ENCODE assay signal across 14 mouse cellular contexts in genomic region chr6:129425812-129426211, GRCm38 (mm10). TPM values are rescaled to one million over a fixed set of nuclear protein-coding genes. Genes with fewer than 3 reads are reported as not detected.
DNase-seq lines count a peak whose midpoint lies in the region; ATAC-seq and TF ChIP-seq lines count a peak whose summit lies in the region.
"Had no signal": no experiment of that assay in that cellular context is flagged by ENCODE, and none has a peak within 500 bp of the region (broad histone marks: within the 10 kb centered on the region; RNA-seq: fewer than 3 reads in every experiment).

No protein-coding gene starts in this region.

- peak; percentile 10 for DNase-seq in limb, embryonic 14.5 days (ENCODE audit: low spot score)
- no peak for DNase-seq in limb, embryonic 10.5 days (ENCODE audit: low spot score)
- DNase-seq in heart, postnatal 10 days, result peak; percentile 50 to 63
- DNase-seq in liver, embryonic 13.5 days, result no peak
- no peak for DNase-seq in urinary bladder, postnatal 10 days (ENCODE audit: low spot score)
- DNase-seq in hindbrain, postnatal 0 days (ENCODE audit: low spot score), result no peak
- no peak for DNase-seq in frontal cortex, postnatal 14 days (ENCODE audit: low spot score in 2 of 2)
- DNase-seq: layer of hippocampus, adult 9-11 months; right cerebral cortex, adult 18-20 months had no signal

- H3K27me3 ChIP-seq in limb, embryonic 14.5 days (ENCODE audit: control insufficient read depth, insufficient read depth, low read length), result no peaks in the 10 kb centered on the region
- no peaks in the 10 kb centered on the region for H3K27me3 ChIP-seq in limb, embryonic 10.5 days (ENCODE audit: low read depth, poor library complexity, severe bottlenecking)
- no peaks in the 10 kb centered on the region for H3K27me3 ChIP-seq in liver, embryonic 13.5 days
- H3K27me3 ChIP-seq in hindbrain, postnatal 0 days (ENCODE audit: insufficient read depth, low read length), result no peaks in the 10 kb centered on the region
- H3K27me3 ChIP-seq: CH12.LX; midbrain, embryonic 15.5 days had no signal

- 23% methylated on average over 5 of the region's 5 CpGs for WGBS in limb, embryonic 14.5 days
- 43% methylated on average over 5 of the region's 5 CpGs for WGBS in limb, embryonic 10.5 days
- WGBS in liver, embryonic 13.5 days (ENCODE audit: insufficient replicate concordance), result 12% methylated on average over 5 of the region's 5 CpGs
- 45% methylated on average over 5 of the region's 5 CpGs for WGBS in olfactory bulb, adult 2 months
- 45% methylated on average over 5 of the region's 5 CpGs for WGBS in hindbrain, postnatal 0 days

- no peak for TF ChIP-seq POLR2A in limb, embryonic 14.5 days (IDR thresholded peaks at IDR 0.05; ENCODE audit: borderline replicate concordance, extremely low read depth, insufficient read depth, insufficient read length)
- TF ChIP-seq POLR2A in olfactory bulb, adult 2 months (IDR thresholded peaks at IDR 0.05; ENCODE audit: insufficient read depth, low read depth, low read length), result no peak

- H3K36me3 ChIP-seq in limb, embryonic 14.5 days (ENCODE audit: control insufficient read depth, insufficient read depth, low read length), result no peaks in the 10 kb centered on the region
- no peaks in the 10 kb centered on the region for H3K36me3 ChIP-seq in limb, embryonic 10.5 days
- no peaks in the 10 kb centered on the region for H3K36me3 ChIP-seq in liver, embryonic 13.5 days
- no peaks in the 10 kb centered on the region for H3K36me3 ChIP-seq in hindbrain, postnatal 0 days (ENCODE audit: insufficient read depth, low read length)
- H3K36me3 ChIP-seq: midbrain, embryonic 15.5 days had no signal

- no peak overlapping the region for H3K4me2 ChIP-seq in limb, embryonic 14.5 days (replicated peaks; ENCODE audit: low read depth, low read length, severe bottlenecking)
- H3K4me2 ChIP-seq in liver, embryonic 13.5 days, result no peak overlapping the region
- H3K4me2 ChIP-seq in hindbrain, postnatal 0 days (ENCODE audit: low read depth, low read length), result no peak overlapping the region
- H3K4me2 ChIP-seq: midbrain, embryonic 15.5 days had no signal

- no peak for TF ChIP-seq CTCF in olfactory bulb, adult 2 months (IDR thresholded peaks at IDR 0.05; ENCODE audit: insufficient read depth, low read depth, low read length)
- TF ChIP-seq CTCF in hindbrain, postnatal 0 days (IDR thresholded peaks at IDR 0.05; ENCODE audit: low read depth), result no peak

- H3K9me3 ChIP-seq in limb, embryonic 14.5 days (ENCODE audit: control insufficient read depth, low read length), result no peaks in the 10 kb centered on the region
- H3K9me3 ChIP-seq in limb, embryonic 10.5 days (replicated peaks), result no peaks in the 10 kb centered on the region
- H3K9me3 ChIP-seq in liver, embryonic 13.5 days (replicated peaks), result no peaks in the 10 kb centered on the region
- no peaks in the 10 kb centered on the region for H3K9me3 ChIP-seq in hindbrain, postnatal 0 days (ENCODE audit: low read length)
- H3K9me3 ChIP-seq: midbrain, embryonic 15.5 days had no signal

- no peak overlapping the region for H3K4me3 ChIP-seq in limb, embryonic 14.5 days (replicated peaks; ENCODE audit: low read length)
- no peak overlapping the region for H3K4me3 ChIP-seq in limb, embryonic 10.5 days
- no peak overlapping the region for H3K4me3 ChIP-seq in liver, embryonic 13.5 days (replicated peaks)
- no peak overlapping the region for H3K4me3 ChIP-seq in olfactory bulb, adult 2 months (ENCODE audit: insufficient read depth, low read depth, low read length)
- H3K4me3 ChIP-seq in hindbrain, postnatal 0 days (ENCODE audit: low read length), result no peak overlapping the region
- H3K4me3 ChIP-seq: midbrain, embryonic 15.5 days had no signal

- intact Hi-C loops in heart, postnatal 10 days (cut with DNase I), result loop anchor here (2.0 kb wide), 1 partner anchor 23 kb away; no protein-coding TSS in a partner anchor

- no peak for ATAC-seq in limb, embryonic 14.5 days (ENCODE audit: low FRiP score, low read depth)
- peak; percentile 13; the same call in 1 of the 2 replicates for ATAC-seq in liver, embryonic 13.5 days (ENCODE audit: low read depth)
- ATAC-seq in hindbrain, postnatal 0 days, result no peak
- ATAC-seq: activated CD4-positive, CD25-positive, alpha-beta regulatory T cell, adult 4 months; midbrain, embryonic 15.5 days had no signal

- no peak overlapping the region for H3K27ac ChIP-seq in limb, embryonic 14.5 days (replicated peaks; ENCODE audit: low read depth, low read length)
- no peak overlapping the region for H3K27ac ChIP-seq in limb, embryonic 10.5 days
- no peak overlapping the region for H3K27ac ChIP-seq in liver, embryonic 13.5 days
- H3K27ac ChIP-seq in olfactory bulb, adult 2 months (ENCODE audit: insufficient read depth, low read depth, low read length), result peak overlapping the region; percentile 57; the same call in 1 of the 2 replicates
- no peak overlapping the region for H3K27ac ChIP-seq in hindbrain, postnatal 0 days

- H3K9ac ChIP-seq in limb, embryonic 14.5 days (ENCODE audit: low read depth, low read length, severe bottlenecking), result no peak overlapping the region
- no peak overlapping the region for H3K9ac ChIP-seq in liver, embryonic 13.5 days
- H3K9ac ChIP-seq in hindbrain, postnatal 0 days (replicated peaks; ENCODE audit: low read length), result no peak overlapping the region
- H3K9ac ChIP-seq: midbrain, embryonic 15.5 days had no signal

- peaks cover 8% of the 10 kb centered on the region for H3K4me1 ChIP-seq in limb, embryonic 14.5 days (ENCODE audit: control insufficient read depth, insufficient read depth, low read length)
- peaks cover 6% of the 10 kb centered on the region; the same call in 1 of the 2 replicates for H3K4me1 ChIP-seq in limb, embryonic 10.5 days
- H3K4me1 ChIP-seq in liver, embryonic 13.5 days (replicated peaks), result peaks cover 11% of the 10 kb centered on the region; the same call in 1 of the 2 replicates
- H3K4me1 ChIP-seq in olfactory bulb, adult 2 months (ENCODE audit: control insufficient read depth, insufficient read depth, low read length), result no peaks in the 10 kb centered on the region
- H3K4me1 ChIP-seq in hindbrain, postnatal 0 days (ENCODE audit: insufficient read depth, low read length), result no peaks in the 10 kb centered on the region
- H3K4me1 ChIP-seq: midbrain, embryonic 15.5 days had no signal

RNA-seq across cellular contexts. Expression of gene Clec9a, which starts 17.1 kb away (rescaled TPM):
- polyA plus RNA-seq in limb, embryonic 14.5 days (2012; rRNA removed), result 0.08 and 0.13 TPM in 2 replicates
- polyA plus RNA-seq in limb, embryonic 14.5 days (2014; fragmentation: Nextera tagmentation; extraction: Ambion mirVana), result 0.07 and 0.19 TPM in 2 replicates
- 0.20 and 0.21 TPM in 2 replicates for polyA plus RNA-seq in limb, embryonic 10.5 days (2016; fragmentation: Nextera tagmentation; extraction: Ambion mirVana)
- under 1 TPM; 0.19 to 0.47 TPM for total RNA-seq in heart, postnatal 10 days (2021)
- 0.13 and 0.17 TPM in 2 replicates for polyA plus RNA-seq in liver, embryonic 13.5 days (2015; fragmentation: Nextera tagmentation; extraction: Ambion mirVana)
- polyA plus RNA-seq in olfactory bulb, adult 2 months (2012; ENCODE audit: insufficient read depth, insufficient read length, low replicate concordance, missing spikeins), result not detected in 2 replicates
- not detected in 2 replicates for total RNA-seq in hindbrain, postnatal 0 days (2014; rRNA removed)
- 0.04 and 0.14 TPM in 2 replicates for polyA plus RNA-seq in hindbrain, postnatal 0 days (2015; fragmentation: Nextera tagmentation; extraction: Ambion mirVana)
- total RNA-seq: CH12.LX; gastrocnemius, adult 18-20 months had no signal
- polyA plus RNA-seq: activated CD4-positive, CD25-positive, alpha-beta regulatory T cell, adult 4 months had no signal

RNA-seq across cellular contexts. Expression of gene Clec1a, which starts 26.0 kb away (rescaled TPM):
- polyA plus RNA-seq in limb, embryonic 14.5 days (2012; rRNA removed), result 0.97 and 1.3 TPM in 2 replicates
- polyA plus RNA-seq in limb, embryonic 14.5 days (2014; fragmentation: Nextera tagmentation; extraction: Ambion mirVana), result 2.5 and 3.1 TPM in 2 replicates
- polyA plus RNA-seq in limb, embryonic 10.5 days (2016; fragmentation: Nextera tagmentation; extraction: Ambion mirVana), result 0.84 and 1.4 TPM in 2 replicates
- 10 to 100 TPM; 16.3 to 16.7 TPM for total RNA-seq in heart, postnatal 10 days (2021)
- polyA plus RNA-seq in liver, embryonic 13.5 days (2015; fragmentation: Nextera tagmentation; extraction: Ambion mirVana), result 0.19 and 0.37 TPM in 2 replicates
- not detected in 2 replicates for polyA plus RNA-seq in olfactory bulb, adult 2 months (2012; ENCODE audit: insufficient read depth, insufficient read length, low replicate concordance, missing spikeins)
- 0.86 and 5.2 TPM in 2 replicates for total RNA-seq in hindbrain, postnatal 0 days (2014; rRNA removed)
- polyA plus RNA-seq in hindbrain, postnatal 0 days (2015; fragmentation: Nextera tagmentation; extraction: Ambion mirVana), result 2.4 and 3.4 TPM in 2 replicates
- total RNA-seq: CH12.LX had no signal
- polyA plus RNA-seq: activated CD4-positive, CD25-positive, alpha-beta regulatory T cell, adult 4 months had no signal

RNA-seq across cellular contexts. Expression of gene Clec1b, which starts 28.7 kb away (rescaled TPM):
- 0.59 and 0.78 TPM in 2 replicates for polyA plus RNA-seq in limb, embryonic 14.5 days (2012; rRNA removed)
- 1.2 and 1.3 TPM in 2 replicates for polyA plus RNA-seq in limb, embryonic 14.5 days (2014; fragmentation: Nextera tagmentation; extraction: Ambion mirVana)
- 9.2 and 12.0 TPM in 2 replicates for polyA plus RNA-seq in limb, embryonic 10.5 days (2016; fragmentation: Nextera tagmentation; extraction: Ambion mirVana)
- total RNA-seq in heart, postnatal 10 days (2021), result 1 to 10 TPM in 1 of 2 experiments, under 1 TPM in 1; 0.97 to 1.4 TPM
- polyA plus RNA-seq in liver, embryonic 13.5 days (2015; fragmentation: Nextera tagmentation; extraction: Ambion mirVana), result 27.1 and 31.4 TPM in 2 replicates
- polyA plus RNA-seq in olfactory bulb, adult 2 months (2012; ENCODE audit: insufficient read depth, insufficient read length, low replicate concordance, missing spikeins), result not detected in 2 replicates
- total RNA-seq in hindbrain, postnatal 0 days (2014; rRNA removed), result under 0.01 TPM in 1 of 2 replicates, not detected in the other
- polyA plus RNA-seq in hindbrain, postnatal 0 days (2015; fragmentation: Nextera tagmentation; extraction: Ambion mirVana), result 0.38 and 0.47 TPM in 2 replicates
- total RNA-seq: CH12.LX; gastrocnemius, adult 18-20 months had no signal

RNA-seq across cellular contexts. Expression of gene Clec12b, which starts 40.1 kb away (rescaled TPM):
- 0.06 and 0.14 TPM in 2 replicates for polyA plus RNA-seq in limb, embryonic 14.5 days (2012; rRNA removed)
- polyA plus RNA-seq in limb, embryonic 14.5 days (2014; fragmentation: Nextera tagmentation; extraction: Ambion mirVana), result not detected in 2 replicates
- polyA plus RNA-seq in limb, embryonic 10.5 days (2016; fragmentation: Nextera tagmentation; extraction: Ambion mirVana), result not detected in 2 replicates
- total RNA-seq in heart, postnatal 10 days (2021), result not detected
- 0.09 TPM in 1 of 2 replicates, not detected in the other for polyA plus RNA-seq in liver, embryonic 13.5 days (2015; fragmentation: Nextera tagmentation; extraction: Ambion mirVana)
- polyA plus RNA-seq in olfactory bulb, adult 2 months (2012; ENCODE audit: insufficient read depth, insufficient read length, low replicate concordance, missing spikeins), result not detected in 2 replicates
- total RNA-seq in hindbrain, postnatal 0 days (2014; rRNA removed), result 0.29 and 0.42 TPM in 2 replicates
- 0.49 TPM in 2 replicates for polyA plus RNA-seq in hindbrain, postnatal 0 days (2015; fragmentation: Nextera tagmentation; extraction: Ambion mirVana)
- total RNA-seq: CH12.LX; gastrocnemius, adult 18-20 months had no signal
- polyA plus RNA-seq: activated CD4-positive, CD25-positive, alpha-beta regulatory T cell, adult 4 months had no signal

Comparison
In these comparisons a context has a peak if more than half of its experiments do, and no peak if none do; other contexts are left out.
1. DNase-seq: peak in limb, embryonic 14.5 days (single experiment) and heart, postnatal 10 days (2 of 2); none in limb, embryonic 10.5 days (single experiment), liver, embryonic 13.5 days (single experiment), urinary bladder, postnatal 10 days (single experiment), hindbrain, postnatal 0 days (single experiment) and frontal cortex, postnatal 14 days (0 of 2).